Comparison of ENCODE assay signal across 10 mouse cellular contexts in the genomic region with DNA sequence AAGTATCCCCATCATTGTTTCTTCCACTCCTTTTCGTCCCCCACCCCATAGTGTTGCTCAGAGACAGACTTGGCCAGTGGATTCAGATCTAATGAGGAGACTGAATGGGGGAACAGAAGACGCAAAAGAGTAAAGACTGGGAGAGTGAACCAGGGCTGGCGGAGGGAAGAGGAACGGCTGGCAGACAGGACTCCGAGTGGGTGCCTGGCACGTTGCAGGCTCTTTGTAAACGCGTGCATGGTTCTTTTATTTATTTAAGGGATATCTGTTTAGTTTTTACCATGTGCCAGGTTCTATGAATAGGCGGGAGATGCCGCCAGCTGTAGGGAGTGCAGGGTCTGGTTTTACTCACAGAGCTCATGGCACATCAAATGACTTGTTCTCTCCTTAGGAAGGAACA. TPM values are rescaled to one million over a fixed set of nuclear protein-coding genes. Genes with fewer than 3 reads are reported as not detected.
DNase-seq lines count a peak whose midpoint lies in the region; ATAC-seq lines count a peak whose summit lies in the region.
"Had no signal": no experiment of that assay in that cellular context is flagged by ENCODE, and none has a peak within 500 bp of the region (broad histone marks: within the 10 kb centered on the region; RNA-seq: fewer than 3 reads in every experiment).

No protein-coding gene starts in this region.

- no peak for DNase-seq in frontal cortex, postnatal 36 days (ENCODE audit: low spot score in 2 of 2)
- peak; percentile 35 to 64 for DNase-seq in left cerebral cortex, postnatal 14 days (ENCODE audit: low spot score in 2 of 2)
- DNase-seq in left cerebral cortex, adult 11 months (ENCODE audit: low spot score): no peak
- no peak for DNase-seq in kidney, postnatal 25 days
- no peak for DNase-seq in midbrain, embryonic 11.5 days (ENCODE audit: low spot score, missing footprints)
- DNase-seq: B cell, adult 2 months; cerebellum, adult 9-10 months had no signal

- no peak overlapping the region for H3K9ac ChIP-seq in heart, embryonic 16.5 days (ENCODE audit: low read length)
- no peak overlapping the region for H3K9ac ChIP-seq in stomach, embryonic 14.5 days (replicated peaks; ENCODE audit: low read depth, low read length)
- H3K9ac ChIP-seq in midbrain, embryonic 11.5 days (ENCODE audit: low read length): no peak overlapping the region

- no peak overlapping the region for H3K4me3 ChIP-seq in heart, embryonic 16.5 days (ENCODE audit: low read length)
- H3K4me3 ChIP-seq in stomach, embryonic 14.5 days (ENCODE audit: low read depth, low read length): no peak overlapping the region
- H3K4me3 ChIP-seq in midbrain, embryonic 11.5 days (ENCODE audit: low read depth, low read length): no peak overlapping the region

- intact Hi-C loops in left cerebral cortex, postnatal 14 days (cut with DNase I): loop anchor here (10.0 kb wide), 1 partner anchor 521 kb away; no protein-coding TSS in a partner anchor

- ATAC-seq in frontal cortex, adult (ENCODE audit: low TSS enrichment): peak; percentile 52; the same call in 1 of the 2 replicates
- 0 out of 2 replicates have a peak, but pooled peaks have one; percentile 55 for ATAC-seq in heart, embryonic 16.5 days (replicated peaks; ENCODE audit: extremely low read depth, insufficient read depth, low FRiP score)
- ATAC-seq in stomach, embryonic 14.5 days (ENCODE audit: insufficient number of reproducible peaks, insufficient read depth, low FRiP score, low read depth): peak; percentile 51; the same call in 1 of the 2 replicates
- ATAC-seq in midbrain, embryonic 11.5 days (ENCODE audit: low FRiP score): no peak

- no peaks in the 10 kb centered on the region for H3K36me3 ChIP-seq in heart, embryonic 16.5 days (ENCODE audit: control insufficient read depth, insufficient read depth)
- H3K36me3 ChIP-seq in stomach, embryonic 14.5 days (ENCODE audit: control insufficient read depth, insufficient read depth, low read length): no peaks in the 10 kb centered on the region
- H3K36me3 ChIP-seq in midbrain, embryonic 11.5 days (ENCODE audit: control insufficient read depth, insufficient read depth, low read length): no peaks in the 10 kb centered on the region

- WGBS in heart, embryonic 16.5 days: 42% methylated on average over 10 of the region's 10 CpGs
- 29% methylated on average over 10 of the region's 10 CpGs for WGBS in stomach, embryonic 14.5 days
- WGBS in midbrain, embryonic 11.5 days: 83% methylated on average over 10 of the region's 10 CpGs

- H3K4me1 ChIP-seq in heart, embryonic 16.5 days (ENCODE audit: control insufficient read depth, insufficient read depth, low read length): peaks cover 16% of the 10 kb centered on the region
- peaks cover 17% of the 10 kb centered on the region for H3K4me1 ChIP-seq in stomach, embryonic 14.5 days (ENCODE audit: control insufficient read depth, insufficient read depth, low read length)
- H3K4me1 ChIP-seq in midbrain, embryonic 11.5 days (ENCODE audit: control insufficient read depth, insufficient read depth, low read length): no peaks in the 10 kb centered on the region

- H3K4me2 ChIP-seq in heart, embryonic 16.5 days (ENCODE audit: low read depth, low read length): peak overlapping the region; percentile 3; the same call in 1 of the 2 replicates
- no peak overlapping the region for H3K4me2 ChIP-seq in stomach, embryonic 14.5 days (replicated peaks; ENCODE audit: low read depth, low read length)
- H3K4me2 ChIP-seq in midbrain, embryonic 11.5 days: no peak overlapping the region

- H3K27me3 ChIP-seq in heart, embryonic 16.5 days (ENCODE audit: control insufficient read depth, insufficient read depth, low read length): no peaks in the 10 kb centered on the region
- H3K27me3 ChIP-seq in stomach, embryonic 14.5 days (ENCODE audit: control insufficient read depth, insufficient read depth, low read length): no peaks in the 10 kb centered on the region
- H3K27me3 ChIP-seq in midbrain, embryonic 11.5 days (ENCODE audit: control insufficient read depth, insufficient read depth, low read length): no peaks in the 10 kb centered on the region

- no peak overlapping the region for H3K27ac ChIP-seq in heart, embryonic 16.5 days (ENCODE audit: low read length)
- peak overlapping the region; percentile 33; the same call in 1 of the 2 replicates for H3K27ac ChIP-seq in stomach, embryonic 14.5 days (ENCODE audit: low read length)
- H3K27ac ChIP-seq in midbrain, embryonic 11.5 days (ENCODE audit: low read depth, low read length): no peak overlapping the region

- no peaks in the 10 kb centered on the region for H3K9me3 ChIP-seq in heart, embryonic 16.5 days (replicated peaks; ENCODE audit: control insufficient read depth, low read length)
- H3K9me3 ChIP-seq in stomach, embryonic 14.5 days (ENCODE audit: control insufficient read depth, low read depth, low read length): no peaks in the 10 kb centered on the region
- no peaks in the 10 kb centered on the region for H3K9me3 ChIP-seq in midbrain, embryonic 11.5 days (ENCODE audit: control insufficient read depth, low read length)

RNA-seq across cellular contexts. Expression of gene Ltbp1, which starts 8.5 kb away (rescaled TPM):
- total RNA-seq in left cerebral cortex, postnatal 14 days (2021): 1 to 10 TPM; 7.4 to 8.9 TPM
- polyA plus RNA-seq in heart, embryonic 16.5 days (2015; fragmentation: Nextera tagmentation; extraction: Ambion mirVana): 15.6 and 19.7 TPM in 2 replicates
- polyA plus RNA-seq in stomach, embryonic 14.5 days (2014; fragmentation: Nextera tagmentation; extraction: Ambion mirVana): 49.3 and 49.4 TPM in 2 replicates
- 5.5 and 6.2 TPM in 2 replicates for polyA plus RNA-seq in midbrain, embryonic 11.5 days (2014; fragmentation: Nextera tagmentation; extraction: Ambion mirVana)

Comparison
In these comparisons a context has a peak if more than half of its experiments do, and no peak if none do; other contexts are left out.
1. DNase-seq: peak in left cerebral cortex, postnatal 14 days (2 of 2); none in frontal cortex, postnatal 36 days (0 of 2), left cerebral cortex, adult 11 months (single experiment), kidney, postnatal 25 days (0 of 2) and midbrain, embryonic 11.5 days (single experiment).